Mouse (Mus musculus): ENCODE results near the gene Tjp3. TPM values are rescaled to one million over a fixed set of nuclear protein-coding genes. Genes with fewer than 3 reads are reported as not detected.
A peak's percentile ranks its signal among the peaks of the same experiment; 100 is the strongest.

Gene Tjp3
- polyA plus RNA-seq, 1 experiment, result 140 TPM

- DNase-seq (ENCODE audit: low read depth, low spot score), result no peak
- 79% methylated on average over 9 of the region's 9 CpGs for WGBS
Measured at GRCm38 (mm10) chr10:81301321-81301720, 9.9 kb upstream of the Tjp3 start.

DNA sequence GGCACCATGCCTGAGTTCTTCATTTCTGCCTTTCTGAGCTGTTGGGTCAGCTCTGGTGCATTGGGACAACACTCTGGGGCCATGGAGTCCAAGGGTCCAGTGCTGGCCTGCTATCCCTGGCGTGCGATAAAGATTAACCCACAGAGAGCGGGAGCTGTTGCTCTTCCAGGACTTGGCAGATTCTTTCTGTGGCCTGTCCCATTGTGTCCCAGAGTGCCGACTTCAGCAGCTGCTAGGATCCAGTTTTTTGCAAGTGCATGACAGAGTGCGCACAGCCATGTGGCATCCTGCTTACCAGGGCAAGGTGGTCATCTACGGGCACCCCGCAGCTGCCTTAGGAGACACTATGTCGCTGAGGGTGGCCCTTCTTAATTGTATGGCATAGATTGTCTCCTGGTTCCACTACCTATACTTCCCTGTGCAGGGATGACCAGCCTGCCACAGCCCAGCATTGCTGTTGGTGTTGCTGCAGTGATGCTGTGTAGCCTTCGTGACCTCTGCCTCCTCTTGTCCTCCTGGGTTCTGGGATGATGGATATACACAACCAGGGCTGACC, 9.0 kb upstream of the Tjp3 start:
- DNase-seq (ENCODE audit: low read depth, low spot score), result no peak
- WGBS, result 79% methylated on average over 9 of the region's 9 CpGs

GRCm38 (mm10) chr10:81299585-81300351, 8.4 kb upstream of the Tjp3 start:
- no peak for DNase-seq (ENCODE audit: low read depth, low spot score)

GRCm38 (mm10) chr10:81298369-81299100, 7.2 kb upstream of the Tjp3 start:
- DNase-seq (ENCODE audit: low read depth, low spot score), result no peak
- 80% methylated on average over 17 of the region's 17 CpGs for WGBS

More at GRCm38 (mm10) chr10:81299585-81300351, 8.4 kb upstream of the Tjp3 start:
- WGBS, result 86% methylated on average over 14 of the region's 14 CpGs

GRCm38 (mm10) chr10:81297845-81298244, 6.5 kb upstream of the Tjp3 start:
- DNase-seq (ENCODE audit: low read depth, low spot score), result no peak
- 47% methylated on average over 10 of the region's 10 CpGs for whole genome bisulfite sequencing

DNA sequence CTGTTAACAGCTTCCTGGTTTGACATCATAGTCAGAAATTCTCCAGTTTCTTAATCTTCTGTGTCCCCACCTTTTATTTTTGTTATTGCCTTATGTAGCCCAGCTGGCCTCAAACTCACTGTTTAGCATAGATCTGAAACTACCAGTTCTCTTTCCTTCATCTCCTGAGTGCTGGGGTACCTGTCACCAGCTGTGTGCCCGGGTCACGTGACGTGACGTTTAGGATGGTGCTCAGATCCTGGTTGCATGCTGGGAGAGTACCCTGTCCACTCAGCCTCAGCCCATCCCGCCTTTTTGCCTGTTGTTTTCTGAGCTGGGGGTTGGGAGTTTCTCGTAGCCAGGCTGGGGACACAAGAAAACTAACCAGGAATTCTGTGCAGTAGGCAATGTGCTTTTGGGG, 5.9 kb upstream of the Tjp3 start:
- no peak for DNase-seq (ENCODE audit: low read depth, low spot score)
- 73% methylated on average over 6 of the region's 6 CpGs for WGBS

GRCm38 (mm10) chr10:81295185-81295584, 3.8 kb upstream of the Tjp3 start:
- no peak for DNase-seq (ENCODE audit: low read depth, low spot score)
- WGBS, result 75% methylated on average over 6 of the region's 6 CpGs

- no peak for DNase-seq (ENCODE audit: low read depth, low spot score)
- 30% methylated on average over 8 of the region's 8 CpGs for WGBS
Measured at GRCm38 (mm10) chr10:81294442-81294841, 3.1 kb upstream of the Tjp3 start.

GRCm38 (mm10) chr10:81293334-81294030, 2.1 kb upstream of the Tjp3 start:
- no peak for DNase-seq (ENCODE audit: low read depth, low spot score)
- WGBS, result 1% methylated on average over 25 of the region's 25 CpGs

DNA sequence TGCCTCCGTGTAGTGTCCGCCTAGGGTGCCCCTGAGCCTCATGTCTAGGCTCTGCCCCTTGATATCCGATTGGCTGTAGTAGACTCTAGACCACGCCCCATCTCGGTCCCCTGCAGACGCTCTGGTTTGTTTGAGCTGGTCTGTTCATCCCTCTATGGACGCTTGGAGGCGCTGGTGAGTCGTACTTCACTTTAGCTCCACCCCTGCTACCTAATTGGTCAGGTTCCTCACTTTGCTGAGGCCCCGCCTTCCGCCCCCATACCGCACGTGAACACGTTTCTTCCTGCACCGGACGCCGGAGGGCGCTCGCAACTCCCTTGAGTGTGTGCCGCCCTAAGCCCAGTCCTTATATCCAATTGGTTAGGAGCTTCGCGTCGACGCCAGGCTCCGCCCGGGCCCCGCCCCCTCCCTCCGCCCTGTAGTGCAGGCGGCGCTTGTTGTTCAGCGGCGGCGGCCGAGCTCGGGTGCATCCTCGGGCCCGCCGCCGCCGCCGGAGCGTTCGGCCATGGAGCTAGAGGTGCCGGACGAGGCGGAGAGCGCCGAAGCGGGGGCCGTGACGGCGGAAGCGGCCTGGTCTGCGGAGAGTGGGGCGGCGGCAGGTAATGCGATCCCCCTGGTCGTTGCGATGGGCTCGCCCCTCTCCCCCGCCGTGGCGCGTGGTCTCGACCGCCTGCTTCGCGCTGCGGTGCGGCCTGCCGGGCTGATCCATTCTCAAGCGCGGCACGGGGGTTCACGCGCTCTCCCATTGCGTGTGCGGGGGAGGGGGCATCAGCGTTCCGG, 1.4 kb upstream of the Tjp3 start, which contains the start of gene Pip5k1c:
Pip5k1c (plus strand) TSS at position 410 of the 780 bp plus-strand sequence.
- under 1% methylated on average over 80 of the region's 80 CpGs for WGBS
- peak; percentile 99 for DNase-seq (ENCODE audit: low read depth, low spot score)

DNA sequence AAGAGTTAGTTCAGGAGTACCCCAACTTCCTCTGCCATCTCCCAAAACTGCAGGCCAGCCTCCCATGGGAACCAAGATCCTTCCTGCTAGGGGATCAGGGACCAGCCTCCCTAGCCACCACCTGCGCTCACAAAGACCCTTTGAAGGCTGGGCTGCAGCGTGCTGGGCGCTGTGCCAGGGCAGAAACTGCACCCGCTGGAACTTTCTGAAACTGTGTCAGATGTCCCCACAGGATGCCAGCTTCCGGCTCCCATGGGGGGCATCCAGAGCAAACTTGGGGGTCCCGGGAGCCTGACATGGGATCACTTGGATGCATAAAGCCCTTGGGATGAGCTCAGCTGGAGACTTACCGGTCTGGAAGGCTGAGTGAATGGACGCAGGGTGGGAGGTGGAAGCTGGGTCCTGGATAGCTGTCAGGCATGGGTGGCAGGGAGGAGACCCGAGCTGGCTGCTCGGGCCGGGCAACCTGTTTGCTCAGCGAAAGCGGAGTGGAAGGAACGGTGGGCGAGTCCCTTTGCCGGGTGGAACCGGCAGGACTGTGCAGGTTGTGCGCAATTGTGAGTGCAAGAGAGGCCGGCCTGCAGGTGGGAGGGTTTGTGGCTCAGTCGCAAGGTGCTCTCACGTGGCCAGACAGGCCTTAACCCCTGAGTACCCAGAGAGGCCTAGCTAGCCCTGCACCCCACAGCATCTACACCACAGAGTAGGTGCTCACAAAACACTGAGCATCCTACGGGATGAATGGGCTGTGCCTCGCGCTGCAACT, 502 bp downstream of the Tjp3 start:
- DNase-seq (ENCODE audit: low read depth, low spot score), result no peak
- 14% methylated on average over 24 of the region's 24 CpGs for WGBS

DNA sequence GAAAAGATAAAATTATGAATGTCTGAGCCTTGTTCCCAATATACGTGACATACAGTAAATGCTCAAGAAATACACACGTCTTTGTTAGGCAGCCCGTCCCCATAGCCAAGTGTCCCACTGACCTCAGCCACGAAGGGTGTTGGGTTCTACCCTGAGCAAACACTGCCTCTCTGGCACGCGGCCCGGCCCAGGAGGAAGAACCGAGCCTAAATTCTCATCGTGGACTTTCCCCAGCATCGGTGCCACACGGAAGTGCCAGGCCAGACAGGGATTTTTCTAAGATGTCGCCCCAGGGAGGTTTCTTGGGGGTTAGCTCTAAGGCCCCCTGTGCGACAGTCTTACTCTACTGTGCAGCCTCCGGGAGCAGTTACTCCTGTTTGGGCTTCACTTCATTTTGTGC, 1.6 kb downstream of the Tjp3 start:
- 26% methylated on average over 14 of the region's 14 CpGs for WGBS
- no peak for DNase-seq (ENCODE audit: low read depth, low spot score)

DNA sequence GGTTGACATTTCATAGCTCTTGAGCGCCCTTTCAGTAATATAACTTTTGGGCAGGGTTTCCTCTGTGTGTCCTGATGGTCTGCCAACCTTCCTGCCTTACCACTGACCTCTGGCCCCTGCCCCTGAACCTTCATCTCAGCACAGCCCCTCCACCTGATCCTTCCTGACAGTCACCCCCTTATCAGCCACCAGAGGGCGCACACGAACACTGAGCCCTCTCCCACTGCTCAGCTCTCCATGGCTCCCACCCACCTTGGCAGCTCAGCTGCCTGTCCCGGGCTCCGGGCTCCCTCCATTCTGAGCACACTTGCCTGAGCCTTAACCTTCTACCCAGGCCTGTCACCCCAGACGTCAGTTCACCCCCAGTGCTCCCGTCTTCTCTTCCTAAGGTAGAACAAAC, 2.1 kb downstream of the Tjp3 start:
- no peak for DNase-seq (ENCODE audit: low read depth, low spot score)
- 3% methylated on average over 7 of the region's 7 CpGs for WGBS

DNA sequence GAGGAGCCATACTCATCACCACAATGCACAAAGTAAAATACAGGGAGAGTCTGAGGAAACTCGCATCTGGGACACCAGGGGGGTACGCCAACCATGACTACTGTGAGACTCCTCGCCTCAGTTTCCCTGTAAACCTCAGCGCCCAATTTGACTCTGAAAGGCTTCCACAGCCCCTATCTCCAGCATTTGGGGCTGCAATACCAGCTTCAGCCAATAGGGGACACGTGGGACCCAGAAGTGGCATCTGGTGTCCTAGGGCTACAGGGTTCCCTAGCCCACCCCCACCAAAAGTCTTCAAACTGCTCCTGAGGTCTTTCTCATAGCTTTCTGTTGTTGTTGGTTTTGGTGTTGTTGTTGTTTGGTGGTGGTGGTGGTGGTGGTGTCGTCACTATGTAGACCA, 2.8 kb downstream of the Tjp3 start:
- 22% methylated on average over 6 of the region's 6 CpGs for WGBS
- DNase-seq (ENCODE audit: low read depth, low spot score), result no peak

- 53% methylated on average over 8 of the region's 8 CpGs for WGBS
- no peak for DNase-seq (ENCODE audit: low read depth, low spot score)
Measured at GRCm38 (mm10) chr10:81287513-81288157, 3.7 kb downstream of the Tjp3 start.

DNA sequence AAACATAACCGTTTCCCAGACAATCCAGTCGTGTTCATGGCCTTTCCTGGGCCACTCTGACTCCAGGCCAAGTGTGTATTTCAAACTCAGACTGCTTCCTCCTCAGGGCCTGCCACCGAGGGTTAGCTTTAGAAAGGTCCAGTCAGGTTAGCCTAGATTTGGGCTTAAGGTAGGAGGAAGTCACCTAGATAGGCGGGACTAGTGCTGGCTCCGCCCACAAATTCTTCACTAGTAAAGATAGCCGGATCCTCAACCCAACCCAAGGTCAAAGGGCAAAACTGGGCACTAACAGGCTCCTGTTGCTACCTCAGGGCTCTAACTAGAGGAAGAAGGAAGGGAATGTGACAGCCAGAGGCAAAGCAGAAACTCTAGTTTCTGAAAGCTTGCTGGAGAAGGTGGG, 4.8 kb downstream of the Tjp3 start:
- WGBS, result 17% methylated on average over 6 of the region's 6 CpGs
- DNase-seq (ENCODE audit: low read depth, low spot score), result peak; percentile 100

GRCm38 (mm10) chr10:81285694-81286450, 5.5 kb downstream of the Tjp3 start:
- WGBS, result 2% methylated on average over 54 of the region's 54 CpGs
- peak; percentile 85 for DNase-seq (ENCODE audit: low read depth, low spot score)
